Mouse (Mus musculus) midbrain, postnatal 0 days (tissue): ENCODE results near the gene Pacrg. TPM values are rescaled to one million over a fixed set of nuclear protein-coding genes. Genes with fewer than 3 reads are reported as not detected.

Experiments
- ATAC-seq: fragments of 200-750 bp; cut with Nextera tagmentation; 2 replicates; pipeline ENCODE4 v1.8.0; 2017; ENCODE audit warnings: moderate number of reproducible peaks, mild to moderate bottlenecking, moderate TSS enrichment, moderate library complexity; ENCODE audit not compliant: low FRiP score
- DNase-seq: peaks from one replicate; pipeline ENCODE4 v3.0.0-alpha.2; 2015; ENCODE audit warnings: low spot score
- H3K27ac ChIP-seq: fragments of 300-500 bp; sonication (generic); 2 replicates; pipeline ENCODE4 v1.5.1; 2014; ENCODE audit warnings: low read depth, mild to moderate bottlenecking, low read length, mixed read lengths
- H3K27me3 ChIP-seq: fragments of 300-500 bp; sonication (generic); 2 replicates; pipeline ENCODE4 v1.6.1; 2014; ENCODE audit warnings: low read length, control low read depth, mixed read lengths; ENCODE audit not compliant: insufficient read depth
- H3K36me3 ChIP-seq: fragments of 300-500 bp; sonication (generic); 2 replicates; pipeline ENCODE4 v1.6.1; 2014; ENCODE audit warnings: low read length, control low read depth, mixed read lengths; ENCODE audit not compliant: insufficient read depth
- H3K4me1 ChIP-seq: fragments of 300-500 bp; sonication (generic); 2 replicates; pipeline ENCODE4 v1.6.1; 2014; ENCODE audit warnings: mild to moderate bottlenecking, control low read depth, antibody characterized with exemption, low read length, mixed read lengths; ENCODE audit not compliant: insufficient read depth
- H3K4me2 ChIP-seq: fragments of 300-500 bp; sonication (generic); 2 replicates; pipeline ENCODE4 v1.6.1; 2014; ENCODE audit warnings: low read depth, mild to moderate bottlenecking, low read length, mixed read lengths; ENCODE audit not compliant: poor library complexity, severe bottlenecking
- H3K4me3 ChIP-seq: fragments of 300-500 bp; sonication (generic); 2 replicates; pipeline ENCODE4 v1.5.1; 2014; ENCODE audit warnings: low read depth, mild to moderate bottlenecking, low read length, moderate library complexity
- H3K9ac ChIP-seq: fragments of 300-500 bp; sonication (generic); replicated peaks from 2 replicates; pipeline ENCODE4 v1.6.1; 2014; ENCODE audit warnings: mild to moderate bottlenecking, low read length, moderate library complexity, mixed read lengths; ENCODE audit not compliant: poor library complexity, severe bottlenecking
- H3K9me3 ChIP-seq: fragments of 300-500 bp; sonication (generic); 2 replicates; pipeline ENCODE4 v1.6.1; 2016; ENCODE audit warnings: low read length, control low read depth
- CTCF ChIP-seq: IDR thresholded peaks from 2 replicates; pipeline ENCODE4 v1.5.1; 2016; ENCODE audit warnings: antibody characterized with exemption, mild to moderate bottlenecking
- WGBS: fragments of 180-500 bp; shearing (Covaris S2); extraction: QIAGEN DNeasy Blood & Tissue Kit; methylation state at CpG from one replicate; pipeline ENCODE4 v1.1.7; 2014; 5-methylcytosine and 5-hydroxymethylcytosine counted together
- polyA plus RNA-seq: library from polyadenylated mRNA; unstranded; fragments of >200 nt; fragmentation: Nextera tagmentation; extraction: Ambion mirVana; gene quantifications from 2 replicates; pipeline ENCODE4 v1.2.1, GENCODE M21; 2015
- total RNA-seq: library from RNA; depleted of rRNA; stranded (reverse); fragments of >200 nt; gene quantifications from 2 replicates; pipeline ENCODE4 v1.2.3, GENCODE M21; 2014

The Pacrg gene
- total and polyA plus RNA-seq, 2 experiments from 2014 or later = 14.6 to 23.0 TPM

- ATAC-seq (no peak), DNase-seq (no peak)
- Histone ChIP-seq H3K27me3 (no peaks in the 10 kb centered on the region), H3K27ac (no peak overlapping the region), H3K9me3 (no peaks in the 10 kb centered on the region), H3K4me2 (no peak overlapping the region), H3K4me3 (no peak overlapping the region), H3K9ac (no peak overlapping the region), H3K36me3 (no peaks in the 10 kb centered on the region), H3K4me1 (no peaks in the 10 kb centered on the region)
- TF ChIP-seq CTCF = no peak
- 94% methylated on average over 1 of the region's 1 CpGs for WGBS
Measured at GRCm38 (mm10) chr17:10764343-10764742, 75.8 kb downstream of the Pacrg start.

- Histone ChIP-seq H3K4me1 (no peaks in the 10 kb centered on the region), H3K9ac (no peak overlapping the region), H3K9me3 (no peaks in the 10 kb centered on the region), H3K27ac (no peak overlapping the region), H3K4me2 (no peak overlapping the region), H3K36me3 (no peaks in the 10 kb centered on the region), H3K4me3 (no peak overlapping the region), H3K27me3 (no peaks in the 10 kb centered on the region)
- 92% methylated on average over 5 of the region's 5 CpGs for WGBS
- DNase-seq (no peak), ATAC-seq (no peak)
- no peak for TF ChIP-seq CTCF
Measured at GRCm38 (mm10) chr17:10757455-10757854, 82.7 kb downstream of the Pacrg start.

GRCm38 (mm10) chr17:10744709-10745461 lies 95.2 kb downstream of the Pacrg start:
- H3K9me3 ChIP-seq = no peaks in the 10 kb centered on the region
- 12% methylated on average over 4 of the region's 4 CpGs for WGBS
- H3K4me3 ChIP-seq = no peak overlapping the region
- ATAC-seq = peak; percentile 68
- H3K9ac ChIP-seq = no peak overlapping the region
- no peaks in the 10 kb centered on the region for H3K4me1 ChIP-seq
- DNase-seq = peak; percentile 94
- TF ChIP-seq CTCF = peak; percentile 87
- no peak overlapping the region for H3K4me2 ChIP-seq
- peak overlapping the region; percentile 48; the same call in 1 of the 2 replicates for H3K27ac ChIP-seq
- no peaks in the 10 kb centered on the region for H3K27me3 ChIP-seq
- H3K36me3 ChIP-seq = no peaks in the 10 kb centered on the region

GRCm38 (mm10) chr17:10740083-10740482 lies 100.0 kb downstream of the Pacrg start:
- H3K9ac ChIP-seq = no peak overlapping the region
- no peak overlapping the region for H3K27ac ChIP-seq
- TF ChIP-seq CTCF = no peak
- no peaks in the 10 kb centered on the region for H3K36me3 ChIP-seq
- 87% methylated on average over 2 of the region's 2 CpGs for WGBS
- no peak overlapping the region for H3K4me3 ChIP-seq
- ATAC-seq = no peak
- H3K4me1 ChIP-seq = no peaks in the 10 kb centered on the region
- no peaks in the 10 kb centered on the region for H3K9me3 ChIP-seq
- no peaks in the 10 kb centered on the region for H3K27me3 ChIP-seq
- DNase-seq = no peak
- no peak overlapping the region for H3K4me2 ChIP-seq

- Histone ChIP-seq H3K4me1 (no peaks in the 10 kb centered on the region), H3K9ac (no peak overlapping the region), H3K27ac (no peak overlapping the region), H3K9me3 (no peaks in the 10 kb centered on the region), H3K4me3 (no peak overlapping the region), H3K4me2 (no peak overlapping the region), H3K36me3 (no peaks in the 10 kb centered on the region), H3K27me3 (no peaks in the 10 kb centered on the region)
- no peak for TF ChIP-seq CTCF
- ATAC-seq = no peak
- no peak for DNase-seq
Measured at GRCm38 (mm10) chr17:10737966-10738365, 102.1 kb downstream of the Pacrg start.

GRCm38 (mm10) chr17:10734733-10735132 lies 105.4 kb downstream of the Pacrg start:
- Histone ChIP-seq H3K9ac (no peak overlapping the region), H3K27me3 (no peaks in the 10 kb centered on the region), H3K4me1 (no peaks in the 10 kb centered on the region), H3K4me3 (no peak overlapping the region), H3K9me3 (no peaks in the 10 kb centered on the region), H3K4me2 (no peak overlapping the region), H3K27ac (no peak overlapping the region), H3K36me3 (no peaks in the 10 kb centered on the region)
- ATAC-seq (no peak), DNase-seq (no peak)
- TF ChIP-seq CTCF = no peak
- WGBS = 82% methylated on average over 6 of the region's 6 CpGs
